Mouse (Mus musculus) embryonic facial prominence, embryonic 11.5 days (tissue): Measurements from ENCODE around the gene Gm28048. TPM values are rescaled to one million over a fixed set of nuclear protein-coding genes. Genes with fewer than 3 reads are reported as not detected.

Experiments
- ATAC-seq: fragments of 200-750 bp; cut with Nextera tagmentation; replicated peaks from 2 replicates; pipeline ENCODE4 v1.8.0; 2017; ENCODE audit warnings: low read depth; ENCODE audit not compliant: insufficient number of reproducible peaks, low FRiP score, low TSS enrichment
- DNase-seq: peaks from one replicate; pipeline ENCODE4 v3.0.0-alpha.2; 2015; ENCODE audit warnings: low spot score
- H3K27ac ChIP-seq: fragments of 300-500 bp; sonication (generic); replicated peaks from 2 replicates; pipeline ENCODE4 v1.5.1; 2014; ENCODE audit warnings: mild to moderate bottlenecking, low read depth, low read length, control low read depth
- H3K27me3 ChIP-seq: fragments of 300-500 bp; sonication (generic); 2 replicates; pipeline ENCODE4 v1.6.1; 2014; ENCODE audit warnings: mild to moderate bottlenecking, low read length, moderate library complexity, mixed read lengths; ENCODE audit not compliant: control insufficient read depth, insufficient read depth
- H3K36me3 ChIP-seq: fragments of 300-500 bp; sonication (generic); replicated peaks from 2 replicates; pipeline ENCODE4 v1.6.1; 2014; ENCODE audit warnings: low read depth, mild to moderate bottlenecking, low read length, moderate library complexity, mixed read lengths; ENCODE audit not compliant: control insufficient read depth, insufficient read depth
- H3K4me1 ChIP-seq: fragments of 300-500 bp; sonication (generic); 2 replicates; pipeline ENCODE4 v1.6.1; 2014; ENCODE audit warnings: low read length, mixed read lengths; ENCODE audit not compliant: control insufficient read depth, insufficient read depth
- H3K4me2 ChIP-seq: fragments of 300-500 bp; sonication (generic); 2 replicates; pipeline ENCODE4 v1.6.1; 2014; ENCODE audit warnings: low read depth, mild to moderate bottlenecking, control low read depth, low read length, moderate library complexity
- H3K4me3 ChIP-seq: fragments of 300-500 bp; sonication (generic); 2 replicates; pipeline ENCODE4 v1.5.1; 2014; ENCODE audit warnings: low read depth, low read length, control low read depth
- H3K9ac ChIP-seq: fragments of 300-500 bp; sonication (generic); replicated peaks from 2 replicates; pipeline ENCODE4 v1.6.1; 2014; ENCODE audit warnings: mild to moderate bottlenecking, control low read depth, low read length
- H3K9me3 ChIP-seq: fragments of 300-500 bp; sonication (generic); replicated peaks from 2 replicates; pipeline ENCODE4 v1.6.1; 2016; ENCODE audit warnings: mild to moderate bottlenecking, low read length, inconsistent platforms, mixed read lengths; ENCODE audit not compliant: control insufficient read depth
- WGBS: fragments of 180-500 bp; shearing (Covaris S2); extraction: QIAGEN DNeasy Blood & Tissue Kit; methylation state at CpG from one replicate; pipeline ENCODE4 v1.1.7; 2014; 5-methylcytosine and 5-hydroxymethylcytosine counted together
- polyA plus RNA-seq: library from polyadenylated mRNA; unstranded; fragments of >200 nt; fragmentation: Nextera tagmentation; extraction: Ambion mirVana; gene quantifications from 2 replicates; pipeline ENCODE4 v1.2.1, GENCODE M21; 2014

Gm28048 gene
- polyA plus RNA-seq, 1 experiment from 2014 or later: 9.5 TPM

DNA sequence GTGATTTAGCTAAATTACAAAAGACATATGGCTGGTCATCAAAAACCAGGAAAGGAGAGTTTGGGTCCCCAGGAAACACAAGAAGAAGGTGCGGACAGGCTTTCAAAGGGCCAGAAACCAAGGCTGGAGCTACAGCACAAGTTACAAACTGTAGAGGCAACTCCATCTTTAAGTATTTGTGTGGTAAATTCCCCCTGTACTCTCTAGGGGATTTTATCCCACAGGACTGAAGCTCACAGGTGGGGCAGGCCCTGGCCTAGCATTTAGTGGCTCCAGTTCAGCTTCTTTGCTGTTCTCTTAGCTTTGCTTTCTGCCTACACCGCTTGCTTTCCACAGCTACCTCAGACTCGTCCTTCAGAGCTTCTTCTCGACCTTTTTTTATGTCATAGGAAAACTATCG is 114.2 kb downstream of the Gm28048 start:
- WGBS: 89% methylated on average over 5 of the region's 5 CpGs
- H3K4me1 ChIP-seq: no peaks in the 10 kb centered on the region
- H3K9ac ChIP-seq: no peak overlapping the region
- no peaks in the 10 kb centered on the region for H3K27me3 ChIP-seq
- ATAC-seq (no peak), DNase-seq (no peak)
- H3K9me3 ChIP-seq: no peaks in the 10 kb centered on the region
- no peak overlapping the region for H3K4me2 ChIP-seq
- H3K36me3 ChIP-seq: no peaks in the 10 kb centered on the region
- no peak overlapping the region for H3K4me3 ChIP-seq
- no peak overlapping the region for H3K27ac ChIP-seq

- Histone ChIP-seq H3K9me3 (no peaks in the 10 kb centered on the region), H3K9ac (no peak overlapping the region), H3K27me3 (no peaks in the 10 kb centered on the region), H3K27ac (no peak overlapping the region), H3K4me3 (no peak overlapping the region), H3K4me1 (no peaks in the 10 kb centered on the region), H3K36me3 (no peaks in the 10 kb centered on the region), H3K4me2 (no peak overlapping the region)
- no peak for ATAC-seq
- WGBS: 84% methylated on average over 7 of the region's 7 CpGs
- no peak for DNase-seq
Observed at GRCm38 (mm10) chr11:22865635-22866246, 116.1 kb downstream of the Gm28048 start.

- Histone ChIP-seq H3K4me3 (no peak overlapping the region), H3K4me2 (no peak overlapping the region), H3K9me3 (no peaks in the 10 kb centered on the region), H3K9ac (no peak overlapping the region), H3K36me3 (no peaks in the 10 kb centered on the region), H3K27ac (no peak overlapping the region), H3K4me1 (peaks cover 3% of the 10 kb centered on the region; the same call in 1 of the 2 replicates), H3K27me3 (peaks cover 5% of the 10 kb centered on the region; the same call in 1 of the 2 replicates)
- ATAC-seq (no peak), DNase-seq (no peak)
- WGBS: 40% methylated on average over 8 of the region's 8 CpGs
Observed at GRCm38 (mm10) chr11:22864305-22865060, 117.4 kb downstream of the Gm28048 start.

- Histone ChIP-seq H3K36me3 (no peaks in the 10 kb centered on the region), H3K4me3 (no peak overlapping the region), H3K4me1 (peaks cover 4% of the 10 kb centered on the region), H3K27me3 (peaks cover 10% of the 10 kb centered on the region; the same call in 1 of the 2 replicates), H3K9me3 (no peaks in the 10 kb centered on the region), H3K9ac (no peak overlapping the region), H3K27ac (no peak overlapping the region), H3K4me2 (no peak overlapping the region)
- 36% methylated on average over 4 of the region's 4 CpGs for WGBS
- no peak for DNase-seq
- no peak for ATAC-seq
Observed at GRCm38 (mm10) chr11:22863581-22863980, 118.3 kb downstream of the Gm28048 start.

GRCm38 (mm10) chr11:22861315-22861714 is 120.6 kb downstream of the Gm28048 start:
- H3K4me1 ChIP-seq: peaks cover 6% of the 10 kb centered on the region
- no peak overlapping the region for H3K9ac ChIP-seq
- no peaks in the 10 kb centered on the region for H3K9me3 ChIP-seq
- H3K27ac ChIP-seq: no peak overlapping the region
- ATAC-seq (no peak), DNase-seq (no peak)
- no peak overlapping the region for H3K4me2 ChIP-seq
- no peaks in the 10 kb centered on the region for H3K36me3 ChIP-seq
- 64% methylated on average over 4 of the region's 4 CpGs for WGBS
- H3K27me3 ChIP-seq: peaks cover 16% of the 10 kb centered on the region; the same call in 1 of the 2 replicates
- H3K4me3 ChIP-seq: no peak overlapping the region

DNA sequence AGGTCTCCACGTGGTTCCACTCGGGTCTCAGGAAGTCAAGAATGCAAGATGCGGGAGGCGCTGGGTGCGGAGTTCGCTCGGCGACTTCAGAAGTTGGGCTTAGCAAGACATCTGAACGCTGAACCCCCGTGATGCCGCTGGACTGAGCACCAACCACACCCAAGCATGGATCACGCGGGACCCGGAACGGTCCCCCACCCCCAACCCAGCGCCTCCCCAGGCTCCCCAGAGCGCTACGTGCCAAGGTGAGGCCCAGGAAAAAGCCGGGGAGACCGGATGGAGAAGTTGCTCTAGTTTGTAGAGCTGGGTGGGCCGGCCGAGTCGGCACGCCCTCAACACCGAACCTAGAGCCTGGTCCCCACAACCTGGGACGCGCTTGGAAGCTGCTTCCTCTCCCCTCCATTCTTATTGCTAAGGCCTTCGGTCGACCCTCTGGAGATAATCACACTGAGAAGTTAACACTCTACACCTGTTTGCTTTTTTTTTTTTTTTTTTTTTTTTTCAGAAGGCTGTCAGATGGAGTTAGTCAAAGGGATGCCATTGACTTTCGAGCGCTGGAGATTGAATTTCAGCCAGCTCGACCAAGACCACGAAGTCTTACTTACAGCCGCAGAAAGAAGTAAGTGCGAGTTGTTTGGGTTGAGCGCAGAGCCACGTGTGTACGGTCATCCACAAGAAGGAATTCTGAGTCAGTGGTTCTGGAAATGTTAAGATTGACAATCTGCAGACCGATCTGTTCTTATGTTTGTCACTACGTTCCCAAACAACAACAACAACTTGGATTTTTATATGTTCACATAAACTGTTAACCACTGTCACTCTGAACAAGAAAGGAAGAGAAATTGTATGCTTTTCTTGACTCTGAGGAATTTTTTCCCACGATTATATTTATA is 121.3 kb downstream of the Gm28048 start, which contains the start of gene B3gnt2:
B3gnt2 (minus strand) TSS at position 627 of the 893 bp plus-strand sequence.
- DNase-seq (peak; percentile 51), ATAC-seq (no peak)
- Histone ChIP-seq H3K9me3 (no peaks in the 10 kb centered on the region), H3K4me2 (peak within 1 kb of the TSS; percentile 97), H3K36me3 (no peaks in the 10 kb centered on the region), H3K4me1 (peaks cover 6% of the 10 kb centered on the region), H3K27ac (no peak within 1 kb of the TSS; the same call in 1 of the 2 replicates), H3K9ac (peak within 1 kb of the TSS; percentile 67), H3K27me3 (peaks cover 16% of the 10 kb centered on the region; the same call in 1 of the 2 replicates), H3K4me3 (peak within 1 kb of the TSS; percentile 70)
- WGBS: 4% methylated on average over 41 of the region's 41 CpGs

DNA sequence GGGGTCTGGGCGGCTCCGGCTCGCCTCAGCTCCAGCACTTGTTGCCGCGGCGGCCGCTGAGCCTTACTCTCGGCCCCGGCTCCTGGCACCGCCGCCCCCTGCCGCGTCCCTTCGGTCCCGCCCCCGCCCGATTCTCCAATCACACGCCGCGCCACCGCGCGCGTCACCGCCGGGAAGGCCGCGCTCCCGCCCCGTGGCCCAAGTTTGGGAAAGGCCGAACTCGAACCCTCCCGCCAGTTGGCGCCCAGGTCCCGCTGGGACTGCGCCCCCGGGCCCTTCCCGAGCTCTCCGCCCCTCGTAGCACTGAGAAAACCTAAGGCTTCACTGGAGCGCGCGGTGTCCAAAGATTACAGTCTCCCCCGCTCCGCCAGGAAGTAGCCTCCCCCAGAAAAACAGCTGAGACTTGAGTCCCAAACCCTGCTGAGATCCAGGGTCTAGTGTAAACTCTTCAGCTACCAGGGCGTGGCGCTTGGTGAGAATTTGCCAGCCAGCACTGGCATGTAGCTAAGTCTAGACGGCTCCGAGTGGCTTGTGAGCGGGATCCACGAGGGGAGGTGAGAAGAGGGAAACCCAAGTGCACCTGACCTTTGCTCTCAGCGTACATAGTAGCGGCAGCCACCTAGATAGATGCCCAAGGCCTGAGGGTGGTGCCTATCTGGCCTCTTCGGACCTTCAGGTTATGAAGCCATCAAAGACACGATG is 122.1 kb downstream of the Gm28048 start:
- DNase-seq (peak; percentile 91), ATAC-seq (peak; percentile 91)
- Histone ChIP-seq H3K4me3 (peak overlapping the region; percentile 70), H3K36me3 (no peaks in the 10 kb centered on the region), H3K27ac (no peak overlapping the region; the same call in 1 of the 2 replicates), H3K9me3 (no peaks in the 10 kb centered on the region), H3K4me2 (peak overlapping the region; percentile 97), H3K27me3 (peaks cover 16% of the 10 kb centered on the region; the same call in 1 of the 2 replicates), H3K4me1 (peaks cover 6% of the 10 kb centered on the region), H3K9ac (peak overlapping the region; percentile 67)
- WGBS: under 1% methylated on average over 52 of the region's 55 CpGs
